Mouse (Mus musculus): ENCODE measurements at regions not wholly inside any gene's neighbourhood (a gene's known extent, or its start where the extent isn't known, plus 50 kb on each side); places are given as distances from the start of the nearest gene placed in this dataset.
A peak's percentile ranks its signal among the peaks of the same experiment; 100 is the strongest.

GRCm38 (mm10) chr13:90725053-90725827 lies 179.9 kb downstream of the Atp6ap1l start:
- H3K9me3 ChIP-seq: no peaks in the 10 kb centered on the region
- no peak overlapping the region for H3K4me3 ChIP-seq
- H3K36me3 ChIP-seq: no peaks in the 10 kb centered on the region
- 72% methylated on average over 10 of the region's 10 CpGs for WGBS
- H3K27ac ChIP-seq: peak overlapping the region; percentile 59
- H3K4me1 ChIP-seq: peaks cover 15% of the 10 kb centered on the region; the same call in 1 of the 2 replicates
- H3K27me3 ChIP-seq (ENCODE audit: insufficient read depth, poor library complexity, severe bottlenecking): no peaks in the 10 kb centered on the region
- DNase-seq (ENCODE audit: low spot score): no peak

- DNase-seq (ENCODE audit: low spot score): no peak
- peaks cover 15% of the 10 kb centered on the region; the same call in 1 of the 2 replicates for H3K4me1 ChIP-seq
- H3K27me3 ChIP-seq (ENCODE audit: insufficient read depth, poor library complexity, severe bottlenecking): no peaks in the 10 kb centered on the region
- H3K4me3 ChIP-seq: no peak overlapping the region
- H3K36me3 ChIP-seq: no peaks in the 10 kb centered on the region
- peak overlapping the region; percentile 59; the same call in 1 of the 2 replicates for H3K27ac ChIP-seq
- H3K9me3 ChIP-seq: no peaks in the 10 kb centered on the region
- 65% methylated on average over 3 of the region's 3 CpGs for WGBS
Observed at GRCm38 (mm10) chr13:90724598-90724997, 180.6 kb downstream of the Atp6ap1l start.

DNA sequence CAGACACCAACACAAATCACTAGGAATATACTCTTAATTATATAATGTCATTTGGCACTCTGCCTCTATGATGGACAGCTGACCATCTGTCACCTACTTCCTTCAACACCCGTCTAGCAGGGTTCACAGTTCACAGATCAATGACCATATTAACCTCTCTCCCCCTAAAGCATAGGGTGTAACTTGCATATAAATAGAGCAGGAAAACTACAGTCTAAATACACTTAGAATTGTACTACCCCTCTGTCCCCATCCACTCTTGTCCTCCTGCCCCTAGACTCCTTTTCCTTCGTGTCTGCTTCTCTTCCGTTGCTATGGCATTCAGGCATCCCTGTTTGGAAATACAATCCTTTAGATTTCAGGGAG lies 181.6 kb downstream of the Atp6ap1l start:
- Histone ChIP-seq H3K9me3 (no peaks in the 10 kb centered on the region), H3K36me3 (no peaks in the 10 kb centered on the region), H3K4me1 (peaks cover 12% of the 10 kb centered on the region; the same call in 1 of the 2 replicates), H3K4me3 (no peak overlapping the region), H3K27me3 (ENCODE audit: insufficient read depth, poor library complexity, severe bottlenecking) (no peaks in the 10 kb centered on the region), H3K27ac (peak overlapping the region; percentile 16; the same call in 1 of the 2 replicates)
- WGBS: 66% methylated on average over 3 of the region's 3 CpGs
- no peak for DNase-seq (ENCODE audit: low spot score)

DNA sequence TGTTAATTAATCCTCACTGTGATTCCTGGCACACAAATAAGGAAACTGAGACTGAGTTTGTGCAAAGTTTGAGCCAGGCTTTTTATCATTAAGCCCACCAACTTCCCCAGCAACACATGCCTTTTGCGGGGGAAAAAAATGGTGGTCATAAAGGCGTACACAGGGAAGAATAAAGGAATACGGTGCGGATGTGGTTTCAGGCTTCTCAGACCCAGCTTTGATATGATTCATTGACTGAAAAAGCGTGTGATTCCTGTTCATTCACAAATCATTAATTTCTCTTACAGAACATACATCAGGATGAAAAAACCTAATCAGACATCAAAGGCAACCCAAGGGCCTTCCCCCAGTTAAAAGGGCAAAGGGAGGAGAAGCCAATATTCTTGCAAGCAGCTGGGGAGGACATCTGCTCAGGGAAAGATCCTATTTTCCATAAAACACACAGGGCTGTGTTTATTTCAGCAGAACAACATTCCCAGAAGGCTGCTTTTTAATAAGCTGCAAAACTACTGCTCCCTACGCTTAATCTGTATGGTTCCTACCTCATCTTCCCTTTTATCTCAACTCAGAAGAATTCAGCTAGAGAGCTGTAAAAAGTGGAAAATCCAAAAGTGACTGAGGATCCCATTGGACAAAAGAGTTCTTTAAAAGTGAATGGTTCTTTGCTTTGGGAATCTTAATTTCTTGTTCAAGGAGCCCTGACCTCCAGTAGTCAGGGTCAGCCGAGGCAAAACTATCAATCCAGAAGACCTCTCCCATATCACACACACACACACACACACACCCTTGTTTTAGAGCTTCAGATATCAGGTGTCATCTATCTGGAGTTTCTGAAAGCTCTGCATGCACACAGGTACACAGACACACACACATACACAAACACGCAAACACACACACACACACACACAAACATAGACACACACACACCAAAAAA lies 182.3 kb downstream of the Atp6ap1l start:
- no peaks in the 10 kb centered on the region for H3K27me3 ChIP-seq (ENCODE audit: insufficient read depth, poor library complexity, severe bottlenecking)

GRCm38 (mm10) chr13:90684324-90684723 lies 220.8 kb downstream of the Atp6ap1l start:
- WGBS: 86% methylated on average over 2 of the region's 2 CpGs

More for the DNA sequence above, 182.3 kb downstream of the Atp6ap1l start:
- Histone ChIP-seq H3K27ac (no peak overlapping the region), H3K4me3 (no peak overlapping the region), H3K4me1 (peaks cover 12% of the 10 kb centered on the region; the same call in 1 of the 2 replicates), H3K9me3 (no peaks in the 10 kb centered on the region), H3K36me3 (no peaks in the 10 kb centered on the region)
- DNase-seq (ENCODE audit: low spot score): no peak
- 82% methylated on average over 8 of the region's 8 CpGs for WGBS

DNA sequence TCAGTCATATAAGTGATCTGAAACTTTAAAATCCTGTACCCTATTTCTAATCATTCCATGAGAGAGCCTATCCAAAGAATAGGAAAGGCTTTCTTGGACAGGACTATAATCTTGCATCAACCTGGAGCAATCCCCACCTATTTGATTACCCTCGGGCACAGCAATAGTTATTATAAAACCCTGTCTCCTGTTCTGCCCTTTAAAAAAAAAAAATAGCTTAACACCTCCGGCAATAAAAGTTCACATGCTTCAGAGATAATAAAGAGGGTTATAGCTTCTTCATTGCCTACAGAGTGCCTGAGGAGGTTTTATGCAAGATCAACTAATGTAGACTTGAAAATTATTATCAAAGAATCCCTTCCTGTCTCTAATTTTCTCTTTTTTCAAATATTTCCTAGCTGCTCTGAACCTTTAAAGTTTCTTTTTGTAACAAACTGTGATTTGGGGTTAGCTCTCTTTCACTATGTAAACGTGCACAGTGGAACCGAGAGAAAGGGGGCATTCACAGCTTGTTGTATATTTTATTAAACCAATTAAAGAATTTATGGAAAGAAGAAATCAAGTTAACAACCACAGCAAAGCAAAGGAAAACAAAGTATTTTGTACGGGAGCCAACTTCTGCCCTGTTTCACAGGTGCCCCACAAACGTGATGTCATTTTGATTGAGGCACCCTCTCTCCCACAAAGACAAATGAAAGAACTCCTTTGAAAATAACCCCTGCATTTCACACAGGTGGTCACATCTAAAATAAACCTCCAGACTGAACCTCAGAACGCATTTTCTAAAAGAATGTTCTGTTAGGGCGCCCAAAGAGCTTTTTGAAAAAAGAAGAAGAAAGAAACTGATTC lies 225.8 kb downstream of the Atp6ap1l start:
- H3K4me1 ChIP-seq: no peaks in the 10 kb centered on the region

More at GRCm38 (mm10) chr13:90684324-90684723, 220.8 kb downstream of the Atp6ap1l start:
- no peaks in the 10 kb centered on the region for H3K9me3 ChIP-seq
- H3K4me3 ChIP-seq: no peak overlapping the region
- H3K27ac ChIP-seq: no peak overlapping the region
- H3K36me3 ChIP-seq: no peaks in the 10 kb centered on the region
- no peak for DNase-seq (ENCODE audit: low spot score)
- no peaks in the 10 kb centered on the region for H3K4me1 ChIP-seq
- no peaks in the 10 kb centered on the region for H3K27me3 ChIP-seq (ENCODE audit: insufficient read depth, poor library complexity, severe bottlenecking)

DNA sequence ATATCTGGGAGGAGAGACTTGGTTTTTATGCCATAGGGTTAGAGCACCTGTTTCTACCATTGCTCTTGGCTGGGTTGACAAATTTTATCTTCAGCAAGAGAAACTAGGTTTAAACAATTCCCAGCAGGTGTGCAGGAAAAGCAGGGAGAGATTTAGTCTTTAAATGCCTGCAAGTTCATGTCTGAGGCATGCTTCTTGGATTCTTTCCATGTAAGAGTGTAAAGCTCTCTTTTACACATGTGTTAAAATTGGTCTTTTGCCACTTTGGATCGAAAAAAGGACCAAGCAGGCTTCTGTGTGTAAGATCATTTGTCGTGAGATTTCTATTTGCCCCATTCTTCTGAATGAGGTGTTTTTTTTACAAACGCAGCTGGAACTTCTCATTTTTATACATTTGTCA lies 231.3 kb downstream of the Atp6ap1l start:
- no peaks in the 10 kb centered on the region for H3K36me3 ChIP-seq
- H3K27me3 ChIP-seq (ENCODE audit: insufficient read depth, poor library complexity, severe bottlenecking): no peaks in the 10 kb centered on the region
- no peak for DNase-seq (ENCODE audit: low spot score)
- no peaks in the 10 kb centered on the region for H3K9me3 ChIP-seq
- WGBS: 76% methylated on average over 3 of the region's 3 CpGs
- no peaks in the 10 kb centered on the region for H3K4me1 ChIP-seq
- H3K4me3 ChIP-seq: no peak overlapping the region
- no peak overlapping the region for H3K27ac ChIP-seq

More for the DNA sequence above, 225.8 kb downstream of the Atp6ap1l start:
- no peaks in the 10 kb centered on the region for H3K36me3 ChIP-seq
- 74% methylated on average over 8 of the region's 8 CpGs for WGBS
- no peak for DNase-seq (ENCODE audit: low spot score)
- H3K9me3 ChIP-seq: no peaks in the 10 kb centered on the region
- H3K27ac ChIP-seq: no peak overlapping the region
- no peaks in the 10 kb centered on the region for H3K27me3 ChIP-seq (ENCODE audit: insufficient read depth, poor library complexity, severe bottlenecking)
- no peak overlapping the region for H3K4me3 ChIP-seq

DNA sequence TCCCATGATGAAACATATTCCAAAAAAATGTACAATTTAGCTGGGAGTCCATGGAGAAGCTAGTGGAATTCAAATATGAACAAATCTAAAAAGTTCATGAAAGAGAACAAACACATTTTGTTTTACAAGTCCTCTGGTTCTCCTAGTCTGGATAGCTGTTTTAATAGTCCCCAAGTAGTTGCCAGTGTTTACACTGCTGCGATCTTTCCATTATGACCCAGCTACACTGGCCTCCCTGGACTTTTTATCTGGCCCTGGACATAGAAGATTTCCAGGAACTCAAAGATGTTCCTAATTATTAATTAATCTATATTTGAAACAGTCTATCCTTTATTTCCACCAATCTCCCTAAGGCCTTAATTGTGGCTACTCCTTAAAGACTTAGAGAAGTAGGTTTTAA lies 232.1 kb downstream of the Atp6ap1l start:
- no peaks in the 10 kb centered on the region for H3K4me1 ChIP-seq
- no peak overlapping the region for H3K4me3 ChIP-seq
- H3K36me3 ChIP-seq: no peaks in the 10 kb centered on the region
- DNase-seq (ENCODE audit: low spot score): no peak
- 88% methylated on average over 1 of the region's 1 CpGs for WGBS
- no peaks in the 10 kb centered on the region for H3K27me3 ChIP-seq (ENCODE audit: insufficient read depth, poor library complexity, severe bottlenecking)
- no peak overlapping the region for H3K27ac ChIP-seq
- no peaks in the 10 kb centered on the region for H3K9me3 ChIP-seq

DNA sequence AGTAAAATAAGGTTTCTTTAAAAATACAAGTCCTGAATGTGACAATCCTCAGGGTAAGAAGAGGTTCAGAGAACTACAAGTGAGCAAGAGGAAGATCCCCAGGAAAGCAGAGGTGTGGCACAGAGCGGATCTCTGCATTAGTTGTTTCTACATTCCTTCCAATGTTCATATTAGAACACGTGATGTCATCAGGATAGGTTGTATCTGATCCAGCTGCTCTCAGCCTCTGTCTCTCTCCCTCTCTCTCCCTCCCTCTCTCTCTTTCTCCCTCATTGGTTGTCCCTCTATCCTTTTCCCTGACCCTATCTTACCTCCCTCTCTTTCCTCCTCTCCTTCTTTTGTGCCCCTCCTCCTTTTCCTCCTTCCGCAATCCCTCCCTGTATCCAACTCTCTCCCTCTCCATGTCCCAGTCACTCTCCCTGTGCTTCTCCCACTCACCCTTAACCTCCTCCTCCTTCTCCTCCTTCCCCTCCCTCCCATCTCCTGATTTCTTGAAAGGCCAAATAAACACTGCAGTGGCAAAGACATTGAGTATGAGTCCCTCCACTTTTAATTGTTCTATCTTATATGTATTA lies 243.5 kb downstream of the Atp6ap1l start:
- Histone ChIP-seq H3K4me1 (no peaks in the 10 kb centered on the region), H3K27me3 (ENCODE audit: insufficient read depth, poor library complexity, severe bottlenecking) (no peaks in the 10 kb centered on the region), H3K9me3 (no peaks in the 10 kb centered on the region), H3K4me3 (no peak overlapping the region), H3K27ac (no peak overlapping the region), H3K36me3 (no peaks in the 10 kb centered on the region)
- DNase-seq (ENCODE audit: low spot score): no peak
- 82% methylated on average over 3 of the region's 3 CpGs for WGBS

DNA sequence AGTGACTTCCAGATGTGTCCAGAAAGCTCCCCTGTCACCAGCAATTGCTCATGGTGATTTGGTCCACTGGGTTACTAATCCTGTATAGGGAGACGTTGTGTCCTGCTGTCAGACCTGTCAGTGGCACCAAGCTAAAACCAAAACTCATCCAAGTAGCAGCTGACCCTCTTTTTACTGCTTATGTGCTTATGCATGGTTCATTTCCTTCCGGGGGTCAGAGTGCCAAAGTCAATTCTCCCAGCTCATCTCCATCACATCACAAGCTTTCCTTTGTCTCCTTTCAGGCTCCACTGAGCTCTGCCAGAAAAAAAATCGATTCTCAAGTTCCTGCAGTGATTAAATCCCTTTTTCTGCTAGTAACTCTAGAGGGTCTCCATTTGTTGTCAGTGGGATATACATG lies 244.2 kb downstream of the Atp6ap1l start:
- 40% methylated on average over 3 of the region's 3 CpGs for WGBS
- DNase-seq (ENCODE audit: low spot score): no peak

DNA sequence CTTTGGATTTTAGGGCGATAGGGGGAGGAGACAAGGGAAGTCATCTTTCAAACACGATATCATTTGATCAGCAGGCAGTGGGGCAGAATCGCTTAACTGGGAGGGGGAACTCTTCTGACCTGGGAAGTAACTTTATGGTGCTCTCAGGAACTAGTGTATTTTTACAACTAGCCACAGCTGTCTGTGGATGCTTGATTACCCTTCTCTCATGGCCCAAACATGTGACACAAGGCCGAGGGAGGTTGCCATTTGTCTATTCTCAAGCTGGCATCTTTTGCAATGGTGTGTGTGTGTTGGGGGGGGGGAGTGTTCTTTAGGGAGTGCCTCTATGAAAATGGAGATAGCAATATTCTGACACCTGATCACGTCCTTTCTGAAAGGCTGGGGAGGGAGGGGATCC lies 246.1 kb downstream of the Atp6ap1l start:
- WGBS: 76% methylated on average over 5 of the region's 5 CpGs
- H3K27ac ChIP-seq: no peak overlapping the region
- no peak for DNase-seq (ENCODE audit: low spot score)

More for the DNA sequence above, 244.2 kb downstream of the Atp6ap1l start:
- Histone ChIP-seq H3K27me3 (ENCODE audit: insufficient read depth, poor library complexity, severe bottlenecking) (no peaks in the 10 kb centered on the region), H3K36me3 (no peaks in the 10 kb centered on the region), H3K9me3 (no peaks in the 10 kb centered on the region), H3K4me3 (no peak overlapping the region), H3K27ac (no peak overlapping the region), H3K4me1 (no peaks in the 10 kb centered on the region)

GRCm38 (mm10) chr13:90646356-90646755 lies 258.8 kb downstream of the Atp6ap1l start:
- Histone ChIP-seq H3K9me3 (no peaks in the 10 kb centered on the region), H3K27ac (no peak overlapping the region), H3K4me1 (peaks cover 3% of the 10 kb centered on the region; the same call in 1 of the 2 replicates), H3K36me3 (no peaks in the 10 kb centered on the region), H3K4me3 (no peak overlapping the region), H3K27me3 (ENCODE audit: insufficient read depth, poor library complexity, severe bottlenecking) (no peaks in the 10 kb centered on the region)
- no peak for DNase-seq (ENCODE audit: low spot score)
- WGBS: 58% methylated on average over 4 of the region's 4 CpGs

More for the DNA sequence above, 246.1 kb downstream of the Atp6ap1l start:
- H3K36me3 ChIP-seq: no peaks in the 10 kb centered on the region
- no peaks in the 10 kb centered on the region for H3K4me1 ChIP-seq
- no peak overlapping the region for H3K4me3 ChIP-seq
- no peaks in the 10 kb centered on the region for H3K9me3 ChIP-seq
- H3K27me3 ChIP-seq (ENCODE audit: insufficient read depth, poor library complexity, severe bottlenecking): no peaks in the 10 kb centered on the region

All from heart, embryonic 10.5 days (tissue).